Mouse (Mus musculus): ENCODE data around the gene Phf11c.
"Not testable (repeated sequence)": the region's sequence is repeated elsewhere in the genome, so short reads cannot be mapped to it uniquely, and the experiment has no call there.

Gene Phf11c

GRCm38 (mm10) chr14:59395281-59395680 lies at the start of gene Phf11c:
TSS of gene Phf11c (minus strand) at chr14:59395381.
- no peak for DNase-seq

- no peak for DNase-seq
Measured at GRCm38 (mm10) chr14:59441472-59441805, 46.3 kb upstream of the Phf11c start.

GRCm38 (mm10) chr14:59440558-59441471 lies 45.6 kb upstream of the Phf11c start, which contains the start of the genes Setdb2 and Cab39l:
TSS of gene Setdb2 (minus strand) at chr14:59440884.
TSS of gene Cab39l (plus strand) at chr14:59440972.
- peak; percentile 88 for DNase-seq

- DNase-seq, result no peak
Measured at GRCm38 (mm10) chr14:59440039-59440438, 44.9 kb upstream of the Phf11c start.

- no peak for DNase-seq
Measured at GRCm38 (mm10) chr14:59438505-59438904, 43.3 kb upstream of the Phf11c start.

- DNase-seq, result no peak
Measured at GRCm38 (mm10) chr14:59437398-59437797, 42.2 kb upstream of the Phf11c start.

- DNase-seq, result no peak
Measured at GRCm38 (mm10) chr14:59435206-59435605, 40.0 kb upstream of the Phf11c start.

GRCm38 (mm10) chr14:59433902-59434301 lies 38.7 kb upstream of the Phf11c start:
- no peak for DNase-seq

GRCm38 (mm10) chr14:59430556-59430955 lies 35.4 kb upstream of the Phf11c start:
- DNase-seq, result no peak

GRCm38 (mm10) chr14:59422912-59423663 lies 27.9 kb upstream of the Phf11c start:
- no peak for DNase-seq

GRCm38 (mm10) chr14:59418171-59418570 lies 23.0 kb upstream of the Phf11c start:
- no peak for DNase-seq

- DNase-seq, result not testable (repeated sequence)
Measured at GRCm38 (mm10) chr14:59414979-59415378, 19.8 kb upstream of the Phf11c start.

- no peak for DNase-seq
Measured at GRCm38 (mm10) chr14:59396999-59397398, 1.8 kb upstream of the Phf11c start.

- DNase-seq, result not testable (repeated sequence)
Measured at GRCm38 (mm10) chr14:59390181-59390580, 5.0 kb downstream of the Phf11c start.

- DNase-seq, result no peak
Measured at GRCm38 (mm10) chr14:59389532-59389931, 5.6 kb downstream of the Phf11c start.

- DNase-seq, result no peak
Measured at GRCm38 (mm10) chr14:59370348-59371068, 24.7 kb downstream of the Phf11c start.

GRCm38 (mm10) chr14:59366386-59367105 lies 28.6 kb downstream of the Phf11c start:
- DNase-seq, result no peak

GRCm38 (mm10) chr14:59365244-59365644 lies 29.9 kb downstream of the Phf11c start, which contains the start of gene Phf11d:
TSS of gene Phf11d (minus strand) at chr14:59365470.
- no peak for DNase-seq

GRCm38 (mm10) chr14:59341189-59341588 lies 54.0 kb downstream of the Phf11c start, which contains the start of gene Phf11b:
TSS of gene Phf11b (minus strand) at chr14:59341351.
- DNase-seq, result not testable (repeated sequence)

- no peak for DNase-seq
Measured at GRCm38 (mm10) chr14:59339541-59339940, 55.6 kb downstream of the Phf11c start.

- DNase-seq, result not testable (repeated sequence)
Measured at GRCm38 (mm10) chr14:59336056-59336455, 59.1 kb downstream of the Phf11c start.

Data from cerebellum, adult 11 months (tissue).